Mouse (Mus musculus): ENCODE measurements at regions not wholly inside any gene's neighbourhood (a gene's known extent, or its start where the extent isn't known, plus 50 kb on each side); places are given as distances from the start of the nearest gene placed in this dataset.

- no peak for DNase-seq
These were observed 122.0 kb downstream of the Olfr1505 start for GRCm38 (mm10) chr19:14035371-14035770.

- no peak for DNase-seq
These were observed 122.5 kb downstream of the Olfr1505 start for GRCm38 (mm10) chr19:14035785-14036184.

DNA sequence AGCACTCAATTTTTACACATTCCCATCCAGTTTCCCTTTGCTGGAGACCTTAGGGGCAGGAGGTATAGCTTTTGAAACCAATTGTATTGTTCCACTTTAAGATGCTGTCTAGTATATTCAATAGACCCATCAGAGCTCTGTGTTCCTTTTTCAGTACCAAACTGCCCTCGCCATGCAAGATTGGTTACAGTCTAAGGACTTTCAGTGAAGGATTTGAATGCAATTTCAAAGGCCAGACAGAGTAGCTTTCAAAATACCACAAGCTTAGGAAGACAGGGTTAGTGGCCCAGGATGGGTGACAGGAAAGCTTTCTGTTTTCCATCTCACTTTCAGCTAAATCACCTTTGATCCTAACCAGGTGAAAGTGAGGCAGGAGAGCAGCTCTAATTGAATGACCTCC is 123.4 kb downstream of the Olfr1505 start:
- DNase-seq = no peak

- no peak for DNase-seq
These were observed 129.4 kb downstream of the Olfr1505 start for GRCm38 (mm10) chr19:14042753-14043152.

GRCm38 (mm10) chr19:14045456-14045855 is 132.1 kb downstream of the Olfr1505 start:
- DNase-seq = no peak

GRCm38 (mm10) chr19:14052052-14052451 is 138.7 kb downstream of the Olfr1505 start:
- no peak for DNase-seq

- no peak for DNase-seq
These were observed 167.2 kb downstream of the Olfr1505 start for GRCm38 (mm10) chr19:14080538-14080937.

DNA sequence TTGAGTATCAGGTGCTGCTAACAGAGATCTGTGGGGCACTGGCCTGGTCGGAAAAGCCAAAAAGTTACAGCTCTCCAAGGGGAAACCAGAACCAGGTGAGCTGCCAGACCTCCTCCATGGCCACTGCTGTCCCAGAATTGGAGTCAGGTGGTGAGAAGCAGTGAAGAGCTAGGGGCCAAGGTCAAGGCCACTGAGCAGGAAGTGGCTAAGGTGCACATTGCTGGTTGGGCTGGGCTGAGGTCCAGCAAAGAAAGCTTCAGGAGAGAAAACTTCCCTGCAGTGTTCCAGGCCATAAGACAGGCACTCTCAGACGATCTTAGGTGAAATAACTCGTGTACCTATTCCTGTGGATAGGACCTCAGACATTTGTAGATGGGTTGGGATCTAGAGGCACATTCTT is 171.4 kb downstream of the Olfr1505 start:
- no peak for DNase-seq

DNA sequence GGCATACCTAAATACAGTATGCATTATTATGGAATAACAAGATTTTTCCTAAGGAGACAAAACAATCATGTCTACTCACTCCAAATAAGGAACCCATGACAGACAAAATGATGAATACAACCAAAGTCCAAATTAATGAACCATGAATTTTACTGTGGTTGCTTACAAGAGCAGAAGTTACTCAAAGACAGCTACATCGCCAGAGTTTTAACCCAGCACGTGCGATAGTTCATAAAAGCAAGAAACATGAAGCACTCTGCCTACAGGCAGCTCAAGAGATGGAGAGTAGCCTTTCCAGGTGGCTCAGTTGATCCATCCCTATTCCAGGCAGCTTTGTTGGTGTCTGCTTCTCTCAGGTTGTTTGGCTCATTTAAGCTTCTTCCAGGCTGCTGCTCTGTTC is 176.8 kb downstream of the Olfr1505 start:
- no peak for DNase-seq

DNA sequence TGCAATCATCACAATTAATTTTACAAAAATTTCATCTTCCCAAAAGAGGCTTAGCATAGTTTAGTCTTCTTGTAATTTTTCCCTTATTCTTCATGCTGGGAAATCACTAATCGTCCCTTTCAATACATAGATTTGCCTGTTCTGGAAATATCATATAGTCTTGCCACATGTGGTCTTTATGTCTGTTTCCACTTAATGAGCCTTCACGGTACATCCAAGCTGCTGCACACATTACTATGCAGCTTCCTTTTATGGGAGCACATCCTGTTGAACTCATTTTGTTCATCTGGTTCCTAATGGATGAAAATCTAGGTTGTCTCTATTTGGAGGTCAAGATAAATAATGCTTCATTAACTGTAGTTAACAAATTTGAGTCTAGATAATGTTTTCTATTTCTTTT is 180.9 kb downstream of the Olfr1505 start:
- DNase-seq = no peak

DNA sequence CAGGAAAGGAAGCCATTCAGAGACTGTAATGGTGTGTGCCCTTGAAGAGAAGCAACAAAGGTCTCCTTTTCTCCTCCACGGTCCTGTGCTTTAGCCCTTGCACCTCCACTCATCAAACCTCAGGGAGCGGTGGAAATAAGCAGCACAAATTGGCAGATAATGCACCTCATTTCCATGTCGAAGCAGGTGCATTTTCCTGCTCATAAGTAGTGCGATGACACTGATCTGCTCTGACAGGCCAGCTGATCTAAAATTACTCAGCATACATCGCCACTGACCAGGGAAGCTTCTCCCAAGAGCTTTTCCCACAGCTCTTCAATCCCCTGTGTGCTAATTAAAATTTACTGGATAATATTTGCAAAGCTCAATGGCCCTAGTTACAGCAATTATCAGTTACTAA is 182.9 kb downstream of the Olfr1505 start:
- no peak for DNase-seq

- no peak for DNase-seq
These were observed 195.8 kb downstream of the Olfr1505 start for GRCm38 (mm10) chr19:14109091-14109490.

GRCm38 (mm10) chr19:14123348-14124113 is 210.2 kb downstream of the Olfr1505 start:
- no peak for DNase-seq

- no peak for DNase-seq
These were observed 211.0 kb downstream of the Olfr1505 start for GRCm38 (mm10) chr19:14124250-14124827.

- no peak for DNase-seq
These were observed 211.7 kb downstream of the Olfr1505 start for GRCm38 (mm10) chr19:14124986-14125385.

GRCm38 (mm10) chr19:14128397-14129209 is 215.3 kb downstream of the Olfr1505 start:
- DNase-seq = no peak

- no peak for DNase-seq
These were observed 247.9 kb downstream of the Olfr1505 start for GRCm38 (mm10) chr19:14161217-14161616.

DNA sequence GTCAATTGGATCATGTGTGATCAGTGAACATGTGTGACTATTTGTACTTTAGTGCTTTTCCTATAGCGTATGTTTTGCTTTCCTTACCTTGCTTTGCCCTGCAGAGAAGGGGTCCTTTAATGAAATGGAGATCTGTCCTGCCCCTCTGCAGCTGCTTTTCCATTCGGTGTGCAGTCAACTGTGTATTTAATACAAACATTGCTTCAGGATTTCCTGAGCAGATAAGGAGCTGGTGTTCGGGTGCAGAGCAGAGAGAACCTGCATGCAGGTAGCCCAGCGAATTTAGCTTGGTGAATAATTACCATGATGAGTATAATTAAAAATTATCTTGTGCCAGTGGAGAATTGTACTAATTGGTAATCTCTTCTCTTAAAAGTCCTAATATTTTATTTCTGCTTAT is 249.4 kb downstream of the Olfr1505 start:
- no peak for DNase-seq

- DNase-seq = no peak
These were observed 252.4 kb downstream of the Olfr1505 start for GRCm38 (mm10) chr19:14165775-14166174.

GRCm38 (mm10) chr19:14180244-14180643 is 266.9 kb downstream of the Olfr1505 start:
- no peak for DNase-seq

DNA sequence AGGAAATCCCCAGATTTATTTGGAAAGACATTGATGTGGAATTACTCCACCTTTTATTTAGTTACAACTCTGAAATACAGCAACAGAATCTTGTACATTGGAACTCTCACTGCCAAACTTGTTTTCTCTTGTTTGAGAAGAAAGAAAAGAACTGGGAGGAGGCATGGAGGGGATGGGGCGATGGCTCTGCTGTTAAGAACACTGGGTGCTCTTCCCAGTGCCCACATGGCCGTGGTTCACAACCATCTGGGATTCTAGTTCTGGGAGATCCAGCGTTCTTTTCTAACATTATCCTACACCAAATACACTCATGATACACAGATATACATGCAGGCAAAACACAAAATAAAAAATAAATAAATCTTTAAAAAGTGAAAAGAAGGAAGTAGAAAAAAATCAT is 267.6 kb downstream of the Olfr1505 start:
- no peak for DNase-seq

DNA sequence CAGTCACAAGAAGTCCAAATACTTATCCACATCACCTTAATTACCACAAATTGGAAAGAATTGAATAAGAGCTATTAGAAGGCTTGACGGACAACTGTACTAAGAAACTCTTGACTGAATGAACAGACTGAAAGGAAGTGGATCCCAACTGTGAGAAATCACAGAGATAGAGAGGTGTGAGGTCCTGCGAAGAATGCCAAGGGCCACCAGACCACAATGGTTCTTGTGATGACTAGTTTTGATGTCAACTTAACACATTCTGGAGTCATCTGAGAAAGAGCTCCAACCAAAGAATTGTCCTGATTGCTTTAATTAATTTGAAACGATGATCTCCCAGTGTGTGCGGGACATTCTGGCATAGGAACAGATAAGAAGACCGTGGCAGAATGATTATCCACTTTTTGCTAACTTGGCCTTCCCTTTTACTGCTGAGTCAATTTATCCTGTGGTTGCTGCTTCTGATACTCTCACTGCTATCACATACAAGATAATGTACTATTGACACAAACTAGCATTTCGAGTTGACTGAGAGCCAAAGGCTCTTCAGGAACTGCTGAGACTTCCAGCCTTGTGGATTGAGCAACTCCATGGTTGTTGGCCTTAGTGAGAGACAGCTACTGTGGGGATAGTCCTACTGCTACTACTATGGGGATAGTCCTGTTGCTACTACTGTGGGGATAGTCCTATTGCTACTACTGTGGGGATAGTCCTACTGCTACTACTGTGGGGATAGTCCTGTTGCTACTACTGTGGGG is 268.5 kb downstream of the Olfr1505 start:
- no peak for DNase-seq

DNA sequence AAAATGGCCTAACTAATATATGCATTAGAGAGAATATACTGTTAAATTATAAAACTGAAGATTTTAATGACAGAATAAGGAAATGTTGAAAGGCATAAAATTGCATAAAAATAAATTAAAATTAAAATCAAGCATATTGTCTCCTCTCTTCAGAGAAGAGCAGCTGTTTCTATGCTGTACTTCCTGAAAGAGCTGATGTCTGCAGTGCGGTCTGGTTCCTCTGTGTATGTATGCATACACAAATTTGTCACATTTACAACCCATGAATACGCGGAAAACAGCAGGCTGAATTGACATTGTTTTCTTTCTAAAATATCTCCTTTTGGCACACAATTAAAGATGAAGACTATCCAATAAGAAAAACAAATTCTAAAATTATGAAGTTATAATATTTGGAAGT is 278.5 kb downstream of the Olfr1505 start:
- DNase-seq = no peak
